Mouse (Mus musculus): ENCODE measurements around the gene Ralgapa2. TPM values are rescaled to one million over a fixed set of nuclear protein-coding genes. Genes with fewer than 3 reads are reported as not detected.
A peak's percentile ranks its signal among the peaks of the same experiment; 100 is the strongest.

Ralgapa2 gene
- total RNA-seq, 2 experiments from 2014 or later, result 17.1 to 35.4 TPM

DNA sequence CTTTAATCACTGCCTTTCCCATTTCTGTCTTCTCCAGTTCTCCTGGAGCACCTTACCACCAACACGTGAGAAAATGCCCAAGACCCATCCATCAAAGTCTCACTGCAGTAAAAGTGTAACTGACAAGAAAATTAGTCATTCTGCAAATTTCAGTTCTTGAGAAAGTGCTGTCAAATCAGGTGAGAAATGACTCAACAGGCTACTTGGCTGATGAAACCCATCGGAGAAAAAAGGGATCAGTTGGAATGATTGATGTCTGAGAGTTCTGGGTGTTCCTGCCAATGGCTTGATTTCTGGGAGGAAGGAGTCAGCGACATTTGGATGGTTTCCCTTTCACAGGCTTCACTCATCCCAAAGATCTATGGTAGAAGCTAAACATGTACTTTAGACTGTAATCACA is 245.6 kb downstream of the Ralgapa2 start:
- no peak for DNase-seq (ENCODE audit: extremely low spot score in 1 of 2, low spot score in 1 of 2)

DNA sequence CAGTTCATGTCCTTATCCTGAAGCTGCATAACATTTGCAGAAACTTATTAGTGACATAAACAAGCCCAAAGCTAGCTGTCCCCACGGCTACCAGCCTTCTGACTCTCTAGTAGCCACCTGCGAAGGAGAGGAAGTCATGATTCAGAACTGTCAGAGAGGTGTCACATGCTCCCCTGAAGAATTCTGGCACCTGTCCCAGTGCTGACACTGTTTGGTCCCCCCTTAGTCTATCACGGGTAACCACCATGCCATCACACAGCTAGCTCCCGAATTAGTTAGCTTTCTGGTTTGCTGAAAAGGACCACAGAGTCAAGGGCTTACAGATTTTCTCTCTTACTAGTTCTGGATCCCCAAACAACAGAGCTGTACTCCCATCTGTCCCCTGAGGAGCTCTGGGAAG is 247.1 kb downstream of the Ralgapa2 start:
- no peak for DNase-seq (ENCODE audit: extremely low spot score in 1 of 2, low spot score in 1 of 2)

DNA sequence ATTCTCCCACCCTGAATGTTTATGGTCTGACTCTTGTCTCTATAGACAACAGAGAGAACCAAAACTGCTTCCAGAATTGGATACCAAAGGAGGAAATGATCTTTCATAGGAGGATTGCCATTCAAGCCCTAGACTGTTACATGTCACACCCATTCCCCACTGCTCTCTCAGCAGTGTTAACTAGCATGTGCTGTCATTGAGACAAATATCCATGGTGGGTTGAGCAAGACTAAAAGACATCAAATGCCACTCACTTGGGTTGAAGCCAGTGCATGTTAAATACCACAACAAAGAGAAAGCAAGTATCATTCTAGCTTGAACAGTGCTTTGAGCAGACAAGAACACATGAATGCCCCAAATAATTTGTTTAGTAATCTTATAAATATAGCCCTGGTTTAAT is 249.2 kb downstream of the Ralgapa2 start:
- no peak for DNase-seq (ENCODE audit: extremely low spot score in 1 of 2, low spot score in 1 of 2)

DNA sequence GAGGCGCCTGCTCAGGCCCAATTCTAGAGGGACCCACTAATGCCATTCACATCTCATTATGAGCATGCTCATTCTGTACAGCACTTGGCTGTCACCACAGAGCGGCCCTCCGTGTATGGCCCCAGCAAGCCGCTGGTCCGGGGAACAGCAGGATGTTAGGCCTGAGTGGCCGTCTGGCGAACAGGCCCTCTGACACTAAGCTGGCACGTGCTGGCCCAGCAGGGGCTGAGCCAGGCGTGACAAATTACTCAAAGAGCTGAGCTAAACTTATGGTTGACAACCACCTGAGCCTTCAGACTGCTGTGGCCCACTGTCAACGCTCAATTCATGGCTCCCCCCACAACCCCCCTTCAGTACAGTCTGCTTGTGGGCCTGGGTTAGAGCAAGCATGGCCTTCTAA is 249.9 kb downstream of the Ralgapa2 start:
- DNase-seq (ENCODE audit: extremely low spot score in 1 of 2, low spot score in 1 of 2), result no peak

DNA sequence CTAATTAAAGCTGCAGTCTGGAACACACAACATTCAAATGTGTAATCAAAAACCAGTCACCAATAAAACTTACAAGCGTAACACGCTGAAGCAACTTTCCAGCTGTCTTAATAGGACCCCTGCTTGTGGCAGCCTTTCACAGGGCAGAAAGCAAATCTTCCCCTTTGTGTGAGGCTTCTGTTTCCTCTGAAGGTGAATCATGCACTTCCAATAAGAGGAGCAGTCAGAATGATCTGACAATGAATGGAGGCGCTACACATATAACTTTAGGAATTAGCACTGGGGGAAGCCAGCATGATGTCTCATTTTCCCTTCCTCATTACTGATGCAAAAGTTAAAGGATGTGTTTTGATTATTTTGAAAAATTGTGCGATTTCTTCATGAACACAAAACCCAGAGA is 251.0 kb downstream of the Ralgapa2 start:
- DNase-seq (ENCODE audit: extremely low spot score in 1 of 2, low spot score in 1 of 2), result no peak

DNA sequence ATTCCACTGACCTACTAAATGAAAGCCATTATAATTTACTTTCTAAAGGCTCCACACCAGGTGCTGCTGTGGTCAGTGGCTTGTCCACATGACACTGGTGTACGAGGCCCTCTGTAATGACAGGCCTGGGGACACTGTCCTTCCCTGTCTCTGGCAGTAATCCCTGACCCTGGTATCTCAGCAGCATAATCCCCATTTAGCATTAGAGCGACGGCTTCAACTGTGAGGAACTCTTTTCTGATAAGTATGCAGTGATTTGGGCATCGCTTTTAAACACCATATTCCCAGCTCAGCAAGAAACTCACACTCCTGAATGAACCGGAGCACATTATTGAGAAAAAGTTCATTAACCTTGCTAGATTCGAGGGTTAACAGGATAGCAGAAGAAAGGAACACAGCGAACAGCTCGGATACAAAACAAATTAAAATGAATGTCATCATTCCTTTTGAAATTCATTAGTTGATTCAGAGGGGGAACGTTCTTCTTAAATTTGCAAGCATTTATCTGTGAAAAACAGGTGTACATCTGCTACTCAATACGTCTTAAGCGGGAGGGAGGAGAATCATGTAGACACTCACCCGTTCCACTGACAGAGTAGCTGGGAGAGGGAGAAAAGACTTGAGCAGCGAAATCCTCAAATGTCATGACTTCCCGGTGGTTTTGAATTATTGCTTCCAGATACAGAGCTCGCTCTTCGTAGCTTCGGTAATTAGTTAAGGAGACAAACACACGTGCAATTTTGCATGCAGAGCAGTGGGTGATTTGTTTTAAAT is 252.2 kb downstream of the Ralgapa2 start:
- DNase-seq (ENCODE audit: extremely low spot score in 1 of 2, low spot score in 1 of 2), result no peak

DNA sequence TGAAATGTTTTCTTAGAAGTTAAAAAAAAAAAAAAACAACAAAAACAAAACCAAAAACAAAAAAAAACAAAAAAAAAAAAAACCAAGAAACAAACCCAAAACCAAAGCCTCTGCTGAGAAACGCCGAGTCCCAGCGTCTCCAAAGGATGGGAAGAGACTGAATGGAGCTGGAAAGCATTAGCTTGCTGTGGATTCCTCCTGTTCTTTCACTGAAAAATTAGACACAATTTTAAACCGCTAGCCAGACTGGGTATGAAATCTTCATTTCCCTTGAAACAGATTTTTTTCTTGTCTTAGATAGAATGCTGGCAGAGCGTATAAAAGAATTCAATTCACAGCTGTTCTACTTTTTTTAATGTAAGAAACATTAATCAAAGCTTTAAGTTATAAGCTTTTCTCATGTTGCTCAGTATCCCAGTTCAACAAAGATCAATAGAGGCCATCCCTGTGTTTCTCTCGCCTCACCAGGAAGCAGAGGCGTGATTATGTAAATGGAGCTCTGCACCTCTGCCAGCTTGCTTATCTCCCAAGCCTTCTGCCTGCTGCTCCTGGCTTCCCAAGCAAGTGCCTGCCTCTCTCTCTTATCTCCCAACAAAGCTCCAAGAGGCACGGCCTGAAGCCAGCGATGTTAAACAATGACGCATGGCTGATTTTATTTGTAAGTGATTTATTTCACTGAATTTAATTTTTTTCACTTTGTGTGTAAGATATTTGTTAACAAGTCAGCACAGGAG is 253.2 kb downstream of the Ralgapa2 start:
- peak in 1 of 2 experiments; percentile 30 for DNase-seq (ENCODE audit: extremely low spot score in 1 of 2, low spot score in 1 of 2)

DNA sequence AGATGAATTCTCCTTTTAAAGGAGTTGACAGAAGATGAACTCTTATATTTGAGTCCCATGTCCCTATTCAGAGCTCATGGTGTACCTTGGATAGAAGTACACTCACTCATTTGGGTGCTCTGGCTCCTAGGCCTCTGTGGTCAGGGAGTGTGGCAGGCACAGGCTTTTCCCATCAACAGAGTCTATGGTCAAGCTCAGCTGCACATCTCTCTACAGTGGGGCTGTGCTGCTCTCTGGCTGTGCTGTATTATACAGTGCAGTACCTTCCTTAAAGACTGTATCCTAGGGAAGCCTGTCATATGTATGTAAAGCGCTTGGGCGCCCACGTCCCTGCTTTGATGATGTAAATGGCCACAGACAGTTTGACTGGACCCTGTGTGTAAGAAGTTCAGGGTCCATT is 254.5 kb downstream of the Ralgapa2 start:
- DNase-seq (ENCODE audit: extremely low spot score in 1 of 2, low spot score in 1 of 2), result no peak

DNA sequence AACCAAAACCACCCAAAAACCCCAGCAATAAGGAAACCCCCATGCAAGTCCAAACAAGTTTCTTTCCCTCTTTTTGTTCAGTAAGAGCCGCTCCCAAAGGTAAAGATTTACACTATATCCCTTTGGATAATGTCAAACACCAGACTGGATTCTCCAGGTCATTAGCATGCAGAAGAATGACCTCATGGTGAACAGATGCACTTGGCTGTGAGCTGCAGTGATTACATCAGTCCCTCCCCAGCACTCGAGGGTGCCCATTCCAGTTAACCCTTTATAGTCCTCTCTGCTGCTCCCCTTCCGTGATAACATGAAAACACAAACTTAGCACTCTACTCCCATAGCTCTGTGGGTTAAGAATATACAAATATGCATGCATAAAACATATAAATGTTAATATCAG is 255.1 kb downstream of the Ralgapa2 start:
- DNase-seq (ENCODE audit: extremely low spot score in 1 of 2, low spot score in 1 of 2), result no peak

DNA sequence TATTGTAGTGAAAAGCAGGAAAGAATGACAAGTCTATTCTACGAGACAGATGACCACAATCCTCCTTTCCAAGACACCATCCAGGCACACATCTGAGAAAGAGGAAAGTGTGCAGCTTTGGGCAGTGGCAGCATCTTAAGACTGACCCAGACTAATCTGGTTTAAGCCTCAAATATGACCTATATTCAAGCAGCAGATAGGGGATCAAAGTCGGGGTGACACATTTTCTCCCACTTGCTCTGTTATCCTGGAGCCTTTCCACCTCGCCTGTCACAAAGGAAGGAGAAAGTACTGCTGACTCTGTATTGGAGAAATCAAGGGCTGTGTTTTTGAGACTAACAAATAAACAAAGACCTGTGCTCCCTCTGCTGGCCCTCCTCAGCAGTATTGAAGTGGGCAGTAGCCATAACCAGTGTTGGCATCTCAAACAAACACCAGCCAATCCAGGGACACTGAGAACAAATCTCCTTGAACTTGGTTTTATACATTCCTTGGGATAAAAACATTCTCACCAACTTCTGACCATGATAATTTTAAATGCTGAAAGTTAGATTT is 255.7 kb downstream of the Ralgapa2 start:
- no peak for DNase-seq (ENCODE audit: extremely low spot score in 1 of 2, low spot score in 1 of 2)

DNA sequence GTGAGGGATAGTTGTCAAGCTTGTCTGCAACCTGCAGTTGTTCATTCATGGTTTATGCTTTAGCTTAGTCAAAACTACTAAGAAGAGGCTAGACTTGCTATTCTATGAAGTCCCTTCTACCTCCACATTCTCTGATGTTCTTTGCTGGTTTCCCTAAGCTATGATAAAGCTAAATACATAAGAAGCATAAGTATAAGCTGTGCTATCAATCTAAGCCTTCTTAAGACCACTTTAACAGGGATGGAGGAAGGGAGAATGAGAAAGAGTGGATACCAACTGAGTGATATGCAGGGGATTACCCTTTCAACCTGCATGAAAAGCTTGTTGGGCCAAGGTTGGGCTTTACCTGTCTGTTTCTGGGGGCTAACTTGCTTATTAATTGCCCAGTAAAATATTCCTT is 256.5 kb downstream of the Ralgapa2 start:
- no peak for DNase-seq (ENCODE audit: extremely low spot score in 1 of 2, low spot score in 1 of 2)

DNA sequence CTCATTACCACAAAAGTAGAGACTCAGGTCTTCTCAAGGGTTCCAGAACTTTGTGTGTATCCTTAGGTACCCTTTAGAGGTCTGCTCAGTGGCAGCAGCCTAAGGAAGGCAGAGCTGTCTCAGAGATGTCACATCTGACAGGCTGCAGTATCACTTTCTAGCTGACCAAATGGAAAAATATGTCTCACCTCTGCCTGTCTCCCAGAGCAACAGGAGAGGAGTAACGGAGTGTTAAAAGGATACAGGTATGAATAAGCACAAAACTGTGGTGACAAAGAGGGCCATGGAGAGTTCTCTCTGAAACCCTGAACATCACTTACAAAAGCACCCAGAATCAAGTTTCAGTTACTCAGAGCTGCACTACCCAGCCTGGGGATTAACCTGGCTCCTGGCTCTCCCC is 257.8 kb downstream of the Ralgapa2 start:
- DNase-seq (ENCODE audit: extremely low spot score in 1 of 2, low spot score in 1 of 2), result no peak

DNA sequence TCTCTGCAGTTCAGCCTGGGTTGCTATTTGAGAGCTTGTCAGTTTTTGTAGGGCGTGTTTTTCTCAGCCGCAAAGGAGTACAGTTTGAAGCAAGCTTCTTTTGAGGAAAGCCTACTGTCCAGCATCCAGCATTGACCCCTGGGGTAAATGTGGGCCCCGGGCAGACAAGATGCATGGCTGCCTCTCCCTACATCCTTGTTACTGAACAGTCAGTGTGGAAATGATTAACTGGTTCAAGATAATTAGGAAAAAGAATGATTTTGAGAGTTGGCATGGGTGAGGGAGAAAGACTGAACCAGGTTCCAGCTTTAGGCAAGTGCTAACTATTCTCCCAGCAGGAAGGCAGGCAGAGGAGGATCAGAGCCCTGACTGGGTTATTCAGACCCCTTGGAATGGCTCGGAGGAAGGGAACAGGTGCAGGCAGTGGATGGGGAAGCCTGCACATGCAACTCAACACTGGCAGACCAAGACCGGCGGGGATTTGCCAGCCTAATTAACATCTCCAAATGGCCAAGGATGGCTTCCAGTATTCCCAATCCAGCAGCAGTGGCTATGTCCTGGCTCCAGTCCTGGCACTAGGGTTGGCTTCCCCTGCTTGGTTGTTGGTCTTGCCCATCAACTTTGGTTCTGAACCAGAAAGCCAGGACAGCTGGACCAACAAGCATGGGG is 261.8 kb downstream of the Ralgapa2 start:
- DNase-seq (ENCODE audit: extremely low spot score in 1 of 2, low spot score in 1 of 2), result no peak

DNA sequence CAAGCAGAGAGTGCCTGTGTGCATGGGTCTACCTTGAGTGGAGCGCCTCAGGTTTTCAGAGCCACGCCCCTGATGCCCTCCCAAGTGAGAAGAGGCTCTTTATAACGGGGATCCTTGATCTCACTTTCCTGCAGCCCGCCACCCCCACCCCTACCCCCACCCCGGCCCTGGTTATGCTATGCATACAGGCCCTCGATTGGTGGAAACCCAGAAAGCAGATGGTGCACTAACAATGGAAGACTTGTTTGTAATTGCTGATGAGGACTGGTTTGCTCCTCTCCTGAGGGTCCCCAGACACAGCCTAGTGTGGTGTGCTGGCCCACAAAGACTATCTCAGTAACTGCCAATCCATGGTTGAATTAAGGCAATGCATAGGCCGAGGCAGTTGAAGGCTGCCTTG is 263.1 kb downstream of the Ralgapa2 start:
- no peak for DNase-seq (ENCODE audit: extremely low spot score in 1 of 2, low spot score in 1 of 2)

DNA sequence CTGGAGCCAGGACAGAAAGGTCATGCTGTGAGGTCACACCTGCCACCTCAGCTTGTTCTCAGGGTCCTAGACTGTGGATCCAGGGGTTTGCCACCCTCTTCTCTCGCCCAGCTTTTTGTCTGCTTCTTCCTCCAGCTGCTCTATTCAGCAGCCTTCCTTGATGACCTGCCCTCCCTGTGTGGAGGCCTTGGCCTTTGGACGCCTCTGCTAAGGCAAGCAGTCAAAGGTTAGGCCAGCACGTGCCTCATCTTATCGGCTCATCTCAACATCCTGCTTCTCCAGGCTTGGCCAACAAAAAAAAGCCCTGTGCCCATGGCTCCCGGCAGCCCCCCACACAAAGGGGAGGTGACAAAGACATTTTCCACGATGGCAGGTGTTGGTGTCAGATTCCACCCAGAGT is 264.6 kb downstream of the Ralgapa2 start:
- DNase-seq (ENCODE audit: extremely low spot score in 1 of 2, low spot score in 1 of 2), result no peak

DNA sequence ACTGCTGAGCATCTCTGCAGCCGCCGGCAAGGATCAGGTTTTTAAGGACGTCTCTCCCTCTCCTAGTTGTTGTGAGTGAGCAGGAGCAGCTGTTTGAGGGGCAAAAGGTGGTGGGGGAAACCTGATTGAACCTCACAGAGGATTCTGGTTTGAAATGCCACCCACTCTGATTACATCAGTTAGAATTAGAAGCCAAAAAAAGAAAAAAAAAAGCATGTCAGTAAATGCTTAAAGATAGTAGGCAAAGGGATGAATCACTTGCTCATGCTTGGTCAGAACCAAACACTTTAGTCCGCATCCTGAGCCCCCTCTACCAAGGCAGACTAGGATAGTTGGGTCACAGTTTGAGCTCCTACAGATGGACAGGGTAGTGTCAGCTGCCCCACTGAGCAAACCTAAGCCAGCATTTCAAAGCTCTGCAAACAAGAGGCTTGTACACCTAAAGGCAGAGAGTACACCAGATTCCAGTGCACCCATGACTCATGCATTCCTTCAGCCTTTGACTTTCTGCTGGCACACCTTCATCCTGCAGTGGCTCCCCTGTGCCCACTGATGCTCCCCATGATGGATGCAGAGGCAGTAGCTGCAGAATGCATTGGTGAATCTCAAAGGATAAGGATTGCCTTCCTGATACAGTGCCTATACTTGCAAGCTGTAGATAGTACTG is 265.6 kb downstream of the Ralgapa2 start:
- no peak for DNase-seq (ENCODE audit: extremely low spot score in 1 of 2, low spot score in 1 of 2)

DNA sequence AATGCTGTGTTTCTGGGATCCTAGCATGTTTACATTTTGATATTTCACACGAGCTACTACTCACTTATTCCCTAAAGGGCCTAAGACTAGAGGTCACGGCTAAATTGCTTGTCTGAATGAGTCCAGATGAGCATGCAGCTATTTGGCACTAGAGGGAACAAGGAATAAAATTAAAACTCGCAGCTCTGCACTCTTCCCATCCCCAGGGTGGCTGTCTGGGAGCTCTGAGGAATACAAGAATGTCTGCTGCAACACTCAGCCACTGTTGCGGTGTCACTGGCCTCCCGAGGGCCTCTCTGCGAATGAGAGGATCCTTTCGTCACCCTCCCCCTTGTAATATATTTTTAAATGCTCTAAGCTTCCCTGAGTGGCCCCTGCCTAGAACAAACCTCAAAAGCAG is 266.7 kb downstream of the Ralgapa2 start:
- no peak for DNase-seq (ENCODE audit: extremely low spot score in 1 of 2, low spot score in 1 of 2)

DNA sequence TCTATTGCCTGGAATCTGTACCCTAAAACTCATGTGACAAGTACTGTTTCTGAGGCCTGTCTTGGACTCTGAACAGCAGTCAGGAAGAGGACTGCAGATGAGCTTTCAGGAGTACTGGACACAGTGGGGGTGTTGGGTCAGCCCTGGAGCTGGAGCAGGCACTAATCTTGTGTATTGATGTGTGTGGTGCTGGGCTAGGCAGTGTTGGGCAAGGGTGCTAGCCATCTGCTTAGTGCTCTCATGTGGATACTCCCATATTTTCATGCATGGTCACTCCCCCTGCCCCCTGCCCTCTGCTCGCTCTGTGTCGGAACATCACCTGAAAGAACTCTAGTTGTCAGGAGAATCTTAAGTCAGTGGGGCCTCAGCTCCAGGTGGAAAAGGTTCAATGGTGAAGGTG is 268.1 kb downstream of the Ralgapa2 start:
- no peak for DNase-seq (ENCODE audit: extremely low spot score in 1 of 2, low spot score in 1 of 2)

DNA sequence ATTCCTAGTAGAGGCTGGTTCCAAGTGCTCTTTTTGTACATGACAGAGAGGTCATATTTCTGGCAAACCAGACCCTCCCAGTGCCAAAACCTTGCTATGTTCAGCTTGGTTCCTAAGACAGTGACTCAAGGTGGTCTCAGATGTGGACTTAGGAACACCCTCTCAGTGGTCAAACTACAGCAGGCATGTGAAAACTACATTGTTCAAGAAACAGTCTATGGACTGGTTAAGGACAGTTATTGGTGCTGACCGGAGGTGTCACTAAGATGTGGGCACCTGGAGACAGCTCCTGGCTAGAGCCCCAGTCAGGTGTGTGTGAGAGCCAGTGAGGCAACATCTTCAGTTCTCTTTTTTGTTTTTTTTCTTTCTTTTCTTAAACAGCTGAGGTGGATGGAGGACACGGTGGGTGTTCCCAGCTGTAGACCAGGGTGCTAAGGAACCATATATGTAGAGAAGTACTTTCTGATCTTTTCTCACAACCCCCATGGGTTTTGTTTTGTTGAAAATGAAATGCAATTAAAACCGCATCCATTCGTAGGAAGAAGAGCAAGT is 272.9 kb downstream of the Ralgapa2 start:
- no peak for DNase-seq (ENCODE audit: extremely low spot score in 1 of 2, low spot score in 1 of 2)

DNA sequence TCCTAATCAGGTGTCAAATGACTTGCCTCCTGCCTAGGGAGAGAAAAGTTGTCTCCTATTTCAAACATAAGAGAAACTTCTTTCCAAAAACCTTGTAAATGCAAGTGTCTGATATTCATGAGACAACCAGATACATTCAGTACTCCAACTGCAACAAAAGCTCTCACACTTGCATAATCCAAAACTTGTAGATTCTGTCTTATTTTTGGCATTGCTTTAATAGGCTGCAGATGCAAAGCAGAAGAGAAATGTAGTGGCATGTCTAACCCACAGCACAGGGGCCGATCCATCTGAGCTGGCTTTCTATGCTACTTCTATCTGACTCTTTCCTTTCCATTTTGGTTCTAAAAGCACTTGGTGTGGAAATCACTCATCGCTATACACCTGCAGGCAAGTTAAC is 280.7 kb downstream of the Ralgapa2 start:
- no peak for DNase-seq (ENCODE audit: extremely low spot score in 1 of 2, low spot score in 1 of 2)
